Mouse (Mus musculus) heart, postnatal 36 days (tissue): ENCODE measurements around the gene 1700003F12Rik. TPM values are rescaled to one million over a fixed set of nuclear protein-coding genes. Genes with fewer than 3 reads are reported as not detected.
A peak's percentile ranks its signal among the peaks of the same experiment; 100 is the strongest.

Experiments used
- DNase-seq, 2 experiments: peaks; one replicate each; pipeline ENCODE4 v3.0.0; 2021 to 2022
- intact Hi-C: fragments of 180-260 bp; cut with DNase I; formaldehyde crosslinking; loops from one replicate; pipeline ENCODE4 v1.15.1; 2025
- total RNA-seq, 2 experiments: library from RNA; stranded (reverse); gene quantifications; 2 replicates each; pipeline ENCODE4 v1.2.3; 2021

1700003F12Rik gene
- total RNA-seq = not detected

- no peak for DNase-seq
- intact Hi-C loops = no loop called here
Measured at GRCm38 (mm10) chr2:154546711-154547110, at the start of gene 1700003F12Rik. TSS of gene 1700003F12Rik (plus strand) at chr2:154547085.

- intact Hi-C loops = no loop called here
- peak; percentile 8 to 19 for DNase-seq
Measured at GRCm38 (mm10) chr2:154498571-154498970, 48.3 kb upstream of the 1700003F12Rik start.

- no peak for DNase-seq
- intact Hi-C loops = no loop called here
Measured at GRCm38 (mm10) chr2:154499717-154500247, 47.1 kb upstream of the 1700003F12Rik start.

GRCm38 (mm10) chr2:154500758-154501157 is 46.1 kb upstream of the 1700003F12Rik start:
- intact Hi-C loops = no loop called here

GRCm38 (mm10) chr2:154507076-154507475 is 39.8 kb upstream of the 1700003F12Rik start:
- intact Hi-C loops = no loop called here
- no peak for DNase-seq

More at GRCm38 (mm10) chr2:154500758-154501157, 46.1 kb upstream of the 1700003F12Rik start:
- DNase-seq = no peak

GRCm38 (mm10) chr2:154507566-154508283 is 39.2 kb upstream of the 1700003F12Rik start:
- intact Hi-C loops = no loop called here
- DNase-seq = peak in 1 of 2 experiments; percentile 7

- intact Hi-C loops = no loop called here
Measured at GRCm38 (mm10) chr2:154508450-154508849, 38.4 kb upstream of the 1700003F12Rik start.

GRCm38 (mm10) chr2:154510141-154510540 is 36.7 kb upstream of the 1700003F12Rik start:
- DNase-seq = no peak
- intact Hi-C loops = no loop called here

More at GRCm38 (mm10) chr2:154508450-154508849, 38.4 kb upstream of the 1700003F12Rik start:
- DNase-seq = no peak

- intact Hi-C loops = no loop called here
- no peak for DNase-seq
Measured at GRCm38 (mm10) chr2:154516944-154517343, 29.9 kb upstream of the 1700003F12Rik start.

- intact Hi-C loops = no loop called here
- DNase-seq = no peak
Measured at GRCm38 (mm10) chr2:154517424-154517823, 29.5 kb upstream of the 1700003F12Rik start.

GRCm38 (mm10) chr2:154521449-154521848 is 25.4 kb upstream of the 1700003F12Rik start:
- DNase-seq = no peak
- intact Hi-C loops = no loop called here

- DNase-seq = no peak
- intact Hi-C loops = no loop called here
Measured at GRCm38 (mm10) chr2:154522334-154522733, 24.6 kb upstream of the 1700003F12Rik start.

- DNase-seq = no peak
- intact Hi-C loops = no loop called here
Measured at GRCm38 (mm10) chr2:154525285-154525684, 21.6 kb upstream of the 1700003F12Rik start.

- intact Hi-C loops = no loop called here
- DNase-seq = no peak
Measured at GRCm38 (mm10) chr2:154526531-154526930, 20.4 kb upstream of the 1700003F12Rik start.

- intact Hi-C loops = no loop called here
- DNase-seq = no peak
Measured at GRCm38 (mm10) chr2:154532888-154533287, 14.0 kb upstream of the 1700003F12Rik start.

GRCm38 (mm10) chr2:154534704-154535270 is 12.1 kb upstream of the 1700003F12Rik start:
- intact Hi-C loops = no loop called here
- no peak for DNase-seq

GRCm38 (mm10) chr2:154538310-154538709 is 8.6 kb upstream of the 1700003F12Rik start:
- no peak for DNase-seq
- intact Hi-C loops = loop anchor here (2.0 kb wide), 1 partner anchor 122 kb away; no protein-coding TSS in a partner anchor

GRCm38 (mm10) chr2:154538710-154539109 is 8.2 kb upstream of the 1700003F12Rik start:
- DNase-seq = no peak
- intact Hi-C loops = loop anchor here (2.0 kb wide), 1 partner anchor 122 kb away; no protein-coding TSS in a partner anchor

GRCm38 (mm10) chr2:154539720-154540119 is 7.2 kb upstream of the 1700003F12Rik start:
- no peak for DNase-seq
- intact Hi-C loops = loop anchor here (2.0 kb wide), 1 partner anchor 123 kb away; no protein-coding TSS in a partner anchor

GRCm38 (mm10) chr2:154541630-154542029 is 5.3 kb upstream of the 1700003F12Rik start:
- intact Hi-C loops = no loop called here
- DNase-seq = no peak

- intact Hi-C loops = no loop called here
- peak; percentile 58 to 66 for DNase-seq
Measured at GRCm38 (mm10) chr2:154543567-154544347, 3.1 kb upstream of the 1700003F12Rik start.
